Mouse (Mus musculus) embryonic facial prominence, embryonic 13.5 days (tissue): ENCODE results near the gene Lao1. TPM values are rescaled to one million over a fixed set of nuclear protein-coding genes. Genes with fewer than 3 reads are reported as not detected.

Experiments used
- ATAC-seq: fragments of 200-750 bp; cut with Nextera tagmentation; 2 replicates; pipeline ENCODE4 v1.8.0; 2017; ENCODE audit warnings: low read depth; ENCODE audit not compliant: insufficient number of reproducible peaks, insufficient read depth, low FRiP score, low TSS enrichment
- H3K27ac ChIP-seq: fragments of 300-500 bp; sonication (generic); 2 replicates; pipeline ENCODE4 v1.5.1; 2015; ENCODE audit warnings: moderate library complexity, mild to moderate bottlenecking, inconsistent platforms
- H3K27me3 ChIP-seq: fragments of 300-500 bp; sonication (generic); 2 replicates; pipeline ENCODE4 v1.6.1; 2015; ENCODE audit warnings: mild to moderate bottlenecking, inconsistent platforms
- H3K36me3 ChIP-seq: fragments of 300-500 bp; sonication (generic); 2 replicates; pipeline ENCODE4 v1.6.1; 2015; ENCODE audit warnings: mild to moderate bottlenecking, inconsistent platforms
- H3K4me1 ChIP-seq: fragments of 300-500 bp; sonication (generic); 2 replicates; pipeline ENCODE4 v1.6.1; 2015; ENCODE audit warnings: inconsistent platforms
- H3K4me2 ChIP-seq: fragments of 300-500 bp; sonication (generic); 2 replicates; pipeline ENCODE4 v1.6.1; 2015; ENCODE audit warnings: moderate library complexity, mild to moderate bottlenecking, inconsistent platforms
- H3K4me3 ChIP-seq: fragments of 300-500 bp; sonication (generic); 2 replicates; pipeline ENCODE4 v1.5.1; 2015; ENCODE audit warnings: mild to moderate bottlenecking, inconsistent platforms
- H3K9ac ChIP-seq: fragments of 300-500 bp; sonication (generic); 2 replicates; pipeline ENCODE4 v1.6.1; 2015; ENCODE audit warnings: mild to moderate bottlenecking, inconsistent platforms
- H3K9me3 ChIP-seq: fragments of 300-500 bp; sonication (generic); 2 replicates; pipeline ENCODE4 v1.6.1; 2016; ENCODE audit warnings: inconsistent platforms
- WGBS: fragments of 180-500 bp; shearing (Covaris S2); methylation state at CpG from one replicate; pipeline ENCODE4 v1.1.7; 2015; ENCODE audit warnings: mixed read lengths; 5-methylcytosine and 5-hydroxymethylcytosine counted together
- polyA plus RNA-seq: library from polyadenylated mRNA; unstranded; fragments of >200 nt; fragmentation: Nextera tagmentation; extraction: Ambion mirVana; gene quantifications from 2 replicates; pipeline ENCODE4 v1.2.1, GENCODE M21; 2015

Gene Lao1
- polyA plus RNA-seq, 1 experiment from 2014 or later: not detected

GRCm38 (mm10) chr4:118999691-119000486, 38.5 kb downstream of the Lao1 start:
- 65% methylated on average over 19 of the region's 19 CpGs for WGBS
- no peak for ATAC-seq
- H3K4me3 ChIP-seq: no peak overlapping the region
- no peaks in the 10 kb centered on the region for H3K27me3 ChIP-seq
- H3K36me3 ChIP-seq: no peaks in the 10 kb centered on the region
- no peak overlapping the region for H3K27ac ChIP-seq
- H3K9me3 ChIP-seq: peaks cover 2% of the 10 kb centered on the region; the same call in 1 of the 2 replicates
- H3K9ac ChIP-seq: no peak overlapping the region
- H3K4me1 ChIP-seq: no peaks in the 10 kb centered on the region
- H3K4me2 ChIP-seq: no peak overlapping the region

GRCm38 (mm10) chr4:119001696-119002095, 40.3 kb downstream of the Lao1 start:
- Histone ChIP-seq H3K36me3 (no peaks in the 10 kb centered on the region), H3K27me3 (no peaks in the 10 kb centered on the region), H3K9ac (no peak overlapping the region), H3K4me1 (no peaks in the 10 kb centered on the region), H3K27ac (no peak overlapping the region), H3K4me2 (no peak overlapping the region), H3K9me3 (no peaks in the 10 kb centered on the region), H3K4me3 (no peak overlapping the region)
- no peak for ATAC-seq
- WGBS: 58% methylated on average over 10 of the region's 10 CpGs

- no peaks in the 10 kb centered on the region for H3K27me3 ChIP-seq
- H3K36me3 ChIP-seq: no peaks in the 10 kb centered on the region
- H3K4me1 ChIP-seq: no peaks in the 10 kb centered on the region
- H3K4me2 ChIP-seq: no peak overlapping the region
- no peak overlapping the region for H3K9ac ChIP-seq
- H3K4me3 ChIP-seq: no peak overlapping the region
- H3K9me3 ChIP-seq: no peaks in the 10 kb centered on the region
- H3K27ac ChIP-seq: no peak overlapping the region
- 65% methylated on average over 3 of the region's 3 CpGs for WGBS
- ATAC-seq: no peak
Observed at GRCm38 (mm10) chr4:119002512-119002911, 41.1 kb downstream of the Lao1 start.

GRCm38 (mm10) chr4:119004178-119004577, 42.8 kb downstream of the Lao1 start:
- ATAC-seq: no peak
- Histone ChIP-seq H3K4me3 (no peak overlapping the region), H3K36me3 (no peaks in the 10 kb centered on the region), H3K27ac (no peak overlapping the region), H3K9me3 (no peaks in the 10 kb centered on the region), H3K27me3 (no peaks in the 10 kb centered on the region), H3K9ac (no peak overlapping the region), H3K4me1 (peaks cover 6% of the 10 kb centered on the region; the same call in 1 of the 2 replicates), H3K4me2 (no peak overlapping the region)
- WGBS: 69% methylated on average over 3 of the region's 3 CpGs

- H3K27me3 ChIP-seq: no peaks in the 10 kb centered on the region
- H3K4me1 ChIP-seq: peaks cover 6% of the 10 kb centered on the region; the same call in 1 of the 2 replicates
- no peak overlapping the region for H3K9ac ChIP-seq
- WGBS: 47% methylated on average over 7 of the region's 7 CpGs
- H3K9me3 ChIP-seq: no peaks in the 10 kb centered on the region
- H3K36me3 ChIP-seq: no peaks in the 10 kb centered on the region
- no peak overlapping the region for H3K4me2 ChIP-seq
- H3K27ac ChIP-seq: no peak overlapping the region
- H3K4me3 ChIP-seq: no peak overlapping the region
- no peak for ATAC-seq
Observed at GRCm38 (mm10) chr4:119004613-119005339, 43.4 kb downstream of the Lao1 start.

- Histone ChIP-seq H3K9me3 (no peaks in the 10 kb centered on the region), H3K27me3 (no peaks in the 10 kb centered on the region), H3K4me2 (no peak overlapping the region), H3K36me3 (no peaks in the 10 kb centered on the region), H3K9ac (no peak overlapping the region), H3K27ac (no peak overlapping the region), H3K4me3 (no peak overlapping the region), H3K4me1 (peaks cover 20% of the 10 kb centered on the region)
- 87% methylated on average over 6 of the region's 6 CpGs for WGBS
- no peak for ATAC-seq
Observed at GRCm38 (mm10) chr4:119007602-119008001, 46.2 kb downstream of the Lao1 start.

- 40% methylated on average over 6 of the region's 6 CpGs for WGBS
- Histone ChIP-seq H3K27ac (no peak overlapping the region), H3K9ac (0 out of 2 replicates have a peak overlapping the region, but pooled peaks have one; percentile 12)
Observed at GRCm38 (mm10) chr4:119008476-119008875, 47.1 kb downstream of the Lao1 start.

GRCm38 (mm10) chr4:119009814-119010213, 48.4 kb downstream of the Lao1 start:
- Histone ChIP-seq H3K27ac (no peak overlapping the region), H3K4me1 (peaks cover 20% of the 10 kb centered on the region), H3K9me3 (no peaks in the 10 kb centered on the region), H3K36me3 (no peaks in the 10 kb centered on the region), H3K4me2 (no peak overlapping the region), H3K4me3 (no peak overlapping the region), H3K9ac (no peak overlapping the region), H3K27me3 (no peaks in the 10 kb centered on the region)
- WGBS: 70% methylated on average over 8 of the region's 8 CpGs
- no peak for ATAC-seq

More at GRCm38 (mm10) chr4:119008476-119008875, 47.1 kb downstream of the Lao1 start:
- Histone ChIP-seq H3K4me2 (no peak overlapping the region), H3K36me3 (no peaks in the 10 kb centered on the region), H3K4me3 (no peak overlapping the region), H3K9me3 (no peaks in the 10 kb centered on the region), H3K4me1 (peaks cover 20% of the 10 kb centered on the region), H3K27me3 (no peaks in the 10 kb centered on the region)
- ATAC-seq: no peak

GRCm38 (mm10) chr4:119011050-119011680, 49.8 kb downstream of the Lao1 start:
- H3K27me3 ChIP-seq: no peaks in the 10 kb centered on the region
- H3K9me3 ChIP-seq: no peaks in the 10 kb centered on the region
- H3K9ac ChIP-seq: 0 out of 2 replicates have a peak overlapping the region, but pooled peaks have one; percentile 6
- peaks cover 20% of the 10 kb centered on the region for H3K4me1 ChIP-seq
- 53% methylated on average over 10 of the region's 10 CpGs for WGBS
- H3K36me3 ChIP-seq: no peaks in the 10 kb centered on the region
- ATAC-seq: no peak
- no peak overlapping the region for H3K4me3 ChIP-seq
- H3K4me2 ChIP-seq: no peak overlapping the region
- 0 out of 2 replicates have a peak overlapping the region, but pooled peaks have one; percentile 22 for H3K27ac ChIP-seq

GRCm38 (mm10) chr4:119013031-119013430, 51.7 kb downstream of the Lao1 start:
- Histone ChIP-seq H3K9me3 (no peaks in the 10 kb centered on the region), H3K4me1 (peaks cover 20% of the 10 kb centered on the region), H3K27ac (no peak overlapping the region), H3K27me3 (no peaks in the 10 kb centered on the region), H3K4me2 (no peak overlapping the region), H3K4me3 (no peak overlapping the region), H3K36me3 (no peaks in the 10 kb centered on the region), H3K9ac (no peak overlapping the region)
- ATAC-seq: no peak
- 84% methylated on average over 5 of the region's 5 CpGs for WGBS

- H3K9me3 ChIP-seq: no peaks in the 10 kb centered on the region
- no peak overlapping the region for H3K9ac ChIP-seq
- H3K36me3 ChIP-seq: no peaks in the 10 kb centered on the region
- H3K27me3 ChIP-seq: no peaks in the 10 kb centered on the region
- peaks cover 32% of the 10 kb centered on the region for H3K4me1 ChIP-seq
- no peak overlapping the region for H3K27ac ChIP-seq
- no peak overlapping the region for H3K4me2 ChIP-seq
- no peak for ATAC-seq
- no peak overlapping the region for H3K4me3 ChIP-seq
Observed at GRCm38 (mm10) chr4:119014997-119015396, 53.6 kb downstream of the Lao1 start.
